Mouse (Mus musculus) olfactory bulb, adult 2 months (tissue): ENCODE results near the gene Fbxw9.

ENCODE experiments used
- CTCF ChIP-seq: fragments of 200-500 bp; IDR thresholded peaks from 2 replicates; pipeline ENCODE4 v1.5.1; 2012; ENCODE audit warnings: low read depth, mild to moderate bottlenecking, low read length, moderate library complexity; ENCODE audit not compliant: insufficient read depth
- POLR2A ChIP-seq: fragments of 200-500 bp; IDR thresholded peaks from 2 replicates; pipeline ENCODE4 v1.6.1; 2012; ENCODE audit warnings: mild to moderate bottlenecking, low read depth, low read length, moderate library complexity; ENCODE audit not compliant: insufficient read depth

DNA sequence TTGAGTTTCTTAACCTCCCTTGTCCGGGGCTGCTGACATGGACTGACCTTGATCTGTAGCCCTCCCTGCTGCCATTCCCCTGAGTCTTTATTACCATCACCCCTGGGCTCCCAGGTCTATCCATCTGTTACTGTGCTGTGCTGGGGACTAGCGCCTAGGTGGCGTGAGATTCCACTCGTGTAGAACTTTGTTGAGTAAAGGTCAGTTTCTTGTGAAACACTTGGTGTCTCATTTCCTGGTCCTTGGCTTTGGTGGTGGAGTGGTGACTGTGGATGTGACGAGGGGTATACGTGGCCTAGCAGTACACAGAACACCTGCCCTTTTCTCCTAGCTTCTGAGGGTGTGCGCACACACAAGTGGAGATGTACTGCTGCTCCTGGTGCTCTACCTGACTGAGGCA, 2.5 kb upstream of the Fbxw9 start:
- TF ChIP-seq CTCF (no peak), POLR2A (no peak)
